Mouse (Mus musculus): ENCODE measurements around the gene Cdh12.

DNA sequence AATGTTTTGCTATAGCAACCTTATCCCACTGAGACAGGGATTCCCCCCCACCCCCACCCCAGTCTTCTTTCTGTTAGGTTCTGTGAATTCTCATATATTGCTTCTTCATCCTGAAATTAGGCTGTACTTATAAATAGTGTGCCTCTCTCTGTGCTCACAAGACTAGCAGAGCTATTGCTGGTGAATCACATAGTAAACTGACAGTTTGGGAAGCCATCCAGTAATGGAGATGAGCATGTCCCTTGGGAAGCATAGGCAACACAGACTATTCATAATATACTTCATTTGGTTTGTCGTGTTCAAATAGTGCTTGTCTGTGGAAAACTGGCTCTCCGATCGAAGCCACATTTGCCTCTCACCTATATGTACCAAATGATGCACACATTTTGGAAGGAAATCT, 704.5 kb downstream of the Cdh12 start:
- TF ChIP-seq GATA1 (IDR thresholded peaks at IDR 0.05; ENCODE audit: borderline replicate concordance, low read length) (no peak), FLI1 (IDR thresholded peaks at IDR 0.05; ENCODE audit: low read length) (no peak)
